Mouse (Mus musculus): Measurements from ENCODE around the gene Gm10377. TPM values are rescaled to one million over a fixed set of nuclear protein-coding genes. Genes with fewer than 3 reads are reported as not detected.
"Not testable (repeated sequence)": the region's sequence is repeated elsewhere in the genome, so short reads cannot be mapped to it uniquely, and the experiment has no call there.

Gm10377 gene
- polyA plus RNA-seq (2012; rRNA removed): not detected in 2 replicates

- DNase-seq; H3K4me3 ChIP-seq (replicated peaks; ENCODE audit: extremely low read depth, low read depth, low read length); H3K4me1 ChIP-seq (ENCODE audit: control insufficient read depth, insufficient read depth, low read length): not testable (repeated sequence)
Measured at GRCm38 (mm10) chr14:42797887-42798286, at the start of gene Gm10377. Gene Gm10377, minus strand, starts transcription at chr14:42797987.

DNA sequence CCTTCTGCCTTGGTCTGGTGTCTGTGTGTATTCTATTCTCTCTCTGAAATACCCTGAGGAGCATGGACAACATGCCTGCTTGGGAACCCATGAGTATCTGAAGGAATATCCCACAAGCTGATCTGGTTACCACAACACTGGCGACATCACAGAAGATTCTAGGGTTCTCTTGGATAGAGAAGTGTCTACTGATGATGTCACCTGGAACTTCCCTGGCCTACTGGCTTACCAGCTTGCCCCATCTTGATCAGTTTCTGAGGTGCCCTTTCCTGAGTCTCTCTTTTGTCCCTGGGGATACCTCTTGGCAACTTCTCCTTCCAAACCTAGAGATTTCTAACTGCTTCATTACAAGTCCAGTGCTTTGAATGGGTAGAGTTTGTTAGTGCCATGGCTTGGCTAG is 29.1 kb downstream of the Gm10377 start, which contains the start of gene Gm3015:
Gm3015 (minus strand) TSS at position 101 of the 400 bp plus-strand sequence.
- 56% methylated on average over 1 of the region's 1 CpGs for WGBS
- not testable (repeated sequence) for H3K4me1 ChIP-seq (ENCODE audit: control insufficient read depth, insufficient read depth, low read length); DNase-seq; H3K4me3 ChIP-seq (replicated peaks; ENCODE audit: extremely low read depth, low read depth, low read length)

Other genes with a start within 250 kb of the Gm10377 start
- not detected in 2 replicates for gene Gm17124, start 198.1 kb downstream of the Gm10377 start, polyA plus RNA-seq (2012; rRNA removed)
- gene Gm3633, start 156.1 kb downstream of the Gm10377 start, polyA plus RNA-seq (2012; rRNA removed): not detected in 2 replicates
- not detected in 2 replicates for gene Gm10378, start 142.0 kb downstream of the Gm10377 start, polyA plus RNA-seq (2012; rRNA removed)
- not detected in 2 replicates for gene Gm3015, start 29.2 kb downstream of the Gm10377 start, polyA plus RNA-seq (2012; rRNA removed)
- not detected in 2 replicates for gene Gm21977, start 55.5 kb upstream of the Gm10377 start, polyA plus RNA-seq (2012; rRNA removed)
- not detected in 2 replicates for gene Gm8082, start 195.6 kb upstream of the Gm10377 start, polyA plus RNA-seq (2012; rRNA removed)
- not detected in 2 replicates for gene Gm10376, start 217.6 kb upstream of the Gm10377 start, polyA plus RNA-seq (2012; rRNA removed)